Mouse (Mus musculus) spleen, adult 2 months (tissue): ENCODE measurements around the gene Chrm3.

Experiments
- CTCF ChIP-seq: fragments of 200-500 bp; IDR thresholded peaks from 2 replicates; pipeline ENCODE4 v1.5.1; 2011; ENCODE audit warnings: mild to moderate bottlenecking, inconsistent platforms; ENCODE audit not compliant: insufficient read depth, insufficient read length, insufficient replicate concordance; ENCODE audit errors: extremely low read depth
- POLR2A ChIP-seq: fragments of 200-500 bp; IDR thresholded peaks from 2 replicates; pipeline ENCODE4 v1.6.1; 2011; ENCODE audit warnings: low read depth, low read length, inconsistent platforms

DNA sequence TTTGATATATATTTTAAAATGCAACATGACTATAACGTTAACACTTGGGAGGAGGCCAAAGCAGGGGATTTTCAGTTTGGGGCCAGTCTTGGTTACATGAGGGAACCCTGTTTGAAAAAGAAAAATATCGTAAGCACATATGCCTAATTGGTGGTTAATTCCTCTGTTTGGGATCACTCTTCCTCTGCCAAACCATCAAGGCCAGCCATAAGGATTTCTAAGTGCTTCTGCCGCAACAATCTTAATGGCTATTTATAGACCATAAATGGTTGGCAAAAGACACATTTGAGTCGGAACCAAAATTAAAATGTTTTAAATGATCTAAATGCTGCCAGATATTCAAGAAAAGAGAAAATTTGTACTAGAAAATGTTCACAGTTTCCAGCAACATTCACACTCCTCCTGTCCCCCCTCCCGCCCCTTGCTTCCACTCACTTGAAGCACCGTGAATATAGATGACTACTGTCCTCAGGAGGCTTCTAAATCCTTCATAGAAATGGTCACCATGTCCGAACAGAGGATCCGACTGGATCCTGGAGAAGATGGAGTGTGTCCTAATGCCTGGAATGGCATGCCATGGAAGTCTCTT lies 307.3 kb downstream of the Chrm3 start:
- TF ChIP-seq CTCF (no peak), POLR2A (no peak)
